Mouse (Mus musculus) heart, adult 2 months (tissue): ENCODE measurements around the gene Rap2b.

Source experiments
- CTCF ChIP-seq: fragments of 200-600 bp; IDR thresholded peaks from 2 replicates; pipeline ENCODE4 v1.8.1; 2022; ENCODE audit warnings: antibody characterized with exemption, mild to moderate bottlenecking, moderate library complexity
- EP300 ChIP-seq: fragments of 200-500 bp; IDR thresholded peaks from 2 replicates; pipeline ENCODE4 v1.6.1; 2011; ENCODE audit warnings: low read depth, low read length, control low read depth; ENCODE audit not compliant: insufficient read depth

- no peak for TF ChIP-seq CTCF
- TF ChIP-seq EP300: no peak
Measured at GRCm38 (mm10) chr3:61340321-61340720, 21.1 kb upstream of the Rap2b start.
